Comparison of ENCODE assay signal across 13 mouse cellular contexts in the genomic region with DNA sequence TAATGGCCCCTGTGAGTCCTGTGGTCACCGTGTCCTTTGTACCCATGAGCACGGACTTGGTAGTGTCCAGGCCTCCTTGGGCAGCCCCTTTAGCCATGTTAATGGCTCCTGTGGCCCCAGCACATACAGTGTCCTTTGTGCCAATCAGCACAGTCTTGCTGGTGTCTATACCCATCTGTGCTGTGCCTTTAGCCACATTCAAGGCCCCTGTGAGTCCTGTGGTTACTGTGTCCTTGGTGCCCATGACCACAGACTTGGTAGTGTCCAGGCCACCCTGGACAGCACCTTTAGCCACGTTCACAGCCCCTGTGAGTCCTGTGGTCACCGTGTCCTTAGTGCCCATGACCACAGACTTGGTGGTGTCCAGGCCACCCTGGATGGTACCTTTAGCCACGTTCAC. TPM values are rescaled to one million over a fixed set of nuclear protein-coding genes. Genes with fewer than 3 reads are reported as not detected.
"Had no signal": no experiment of that assay in that cellular context is flagged by ENCODE, and none has a peak within 500 bp of the region (broad histone marks: within the 10 kb centered on the region; RNA-seq: fewer than 3 reads in every experiment).

No protein-coding gene starts in this region.

RNA-seq across cellular contexts. Expression of a gene that starts 4.8 kb away (rescaled TPM):
- total RNA-seq: common myeloid progenitor, adult 5-6 weeks; granulocyte monocyte progenitor cell, adult 5-6 weeks had no signal
- polyA plus RNA-seq: embryonic facial prominence, embryonic 11.5 days; erythroblast, embryonic 14.5 days had no signal

RNA-seq across cellular contexts. Expression of a gene that starts 12.6 kb away (rescaled TPM):
- total RNA-seq: common myeloid progenitor, adult 5-6 weeks; granulocyte monocyte progenitor cell, adult 5-6 weeks had no signal
- polyA plus RNA-seq: erythroblast, embryonic 14.5 days; forebrain, embryonic 12.5 days had no signal

RNA-seq across cellular contexts. Expression of a gene that starts 17.0 kb away (rescaled TPM):
- total RNA-seq: forebrain, postnatal 0 days had no signal
- polyA plus RNA-seq: embryonic facial prominence, embryonic 11.5 days; forebrain, embryonic 10.5 days; forebrain, embryonic 13.5 days; forebrain, embryonic 14.5 days; forebrain, embryonic 16.5 days; heart, embryonic 10.5 days; heart, embryonic 11.5 days; heart, embryonic 12.5 days had no signal
